Mouse (Mus musculus) ovary, adult 2 months (tissue): ENCODE measurements around the gene Capn2. TPM values are rescaled to one million over a fixed set of nuclear protein-coding genes. Genes with fewer than 3 reads are reported as not detected.

ENCODE experiments used
- polyA plus RNA-seq: library from polyadenylated mRNA; depleted of rRNA; stranded (reverse); fragments of >200 nt; gene quantifications from 2 replicates; pipeline ENCODE4 v1.2.3, GENCODE M21; 2012; rRNA removed

The Capn2 gene
- 33.1 and 39.5 TPM in 2 replicates for polyA plus RNA-seq

DNA sequence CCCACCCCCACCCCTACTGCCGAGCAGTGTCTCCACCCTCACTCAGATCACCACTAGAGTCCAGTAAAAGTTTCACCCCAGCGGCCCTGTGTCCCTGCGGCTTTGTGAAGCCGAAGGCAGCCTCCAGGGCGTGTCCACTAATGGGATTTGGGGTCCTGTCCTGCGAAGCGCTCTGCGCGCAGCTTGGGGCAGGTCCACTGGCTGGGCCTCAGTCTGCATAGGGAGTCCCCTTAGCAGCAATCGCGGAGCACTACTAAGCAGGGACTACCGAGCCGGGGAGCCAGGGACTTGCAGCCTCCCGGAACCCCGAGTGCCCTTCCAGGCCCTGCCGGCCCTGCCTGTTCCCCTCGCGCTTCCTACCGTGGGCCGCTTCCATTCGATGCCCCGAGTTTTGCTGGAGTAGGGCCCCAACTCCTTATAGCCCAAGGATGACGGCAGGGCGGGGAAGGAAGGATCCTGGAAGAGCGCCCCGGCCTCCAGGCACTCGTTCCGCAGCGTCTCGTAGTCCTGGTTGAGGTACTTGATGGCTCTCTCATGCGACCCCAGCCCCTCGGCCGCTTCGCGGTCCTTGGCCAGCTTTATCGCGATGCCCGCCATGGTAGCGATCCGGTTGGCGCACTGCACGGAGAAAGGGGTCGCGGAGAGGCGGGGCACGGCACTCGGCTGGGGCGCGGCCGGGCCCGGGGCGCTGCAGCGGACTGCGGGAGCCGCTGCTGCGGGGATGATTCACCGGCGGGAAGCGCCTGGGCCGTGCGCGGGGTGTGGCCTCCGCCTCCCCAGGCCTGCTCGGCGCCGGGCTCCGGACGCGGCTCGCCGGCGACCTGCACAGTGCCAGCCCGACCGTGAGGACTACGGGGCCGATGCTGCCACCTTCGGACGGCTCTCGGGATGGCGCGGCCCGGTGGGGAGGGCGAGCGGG lies at the start of gene Capn2:
Gene Capn2, minus strand, starts transcription at position 851 of the 919 bp plus-strand sequence.

DNA sequence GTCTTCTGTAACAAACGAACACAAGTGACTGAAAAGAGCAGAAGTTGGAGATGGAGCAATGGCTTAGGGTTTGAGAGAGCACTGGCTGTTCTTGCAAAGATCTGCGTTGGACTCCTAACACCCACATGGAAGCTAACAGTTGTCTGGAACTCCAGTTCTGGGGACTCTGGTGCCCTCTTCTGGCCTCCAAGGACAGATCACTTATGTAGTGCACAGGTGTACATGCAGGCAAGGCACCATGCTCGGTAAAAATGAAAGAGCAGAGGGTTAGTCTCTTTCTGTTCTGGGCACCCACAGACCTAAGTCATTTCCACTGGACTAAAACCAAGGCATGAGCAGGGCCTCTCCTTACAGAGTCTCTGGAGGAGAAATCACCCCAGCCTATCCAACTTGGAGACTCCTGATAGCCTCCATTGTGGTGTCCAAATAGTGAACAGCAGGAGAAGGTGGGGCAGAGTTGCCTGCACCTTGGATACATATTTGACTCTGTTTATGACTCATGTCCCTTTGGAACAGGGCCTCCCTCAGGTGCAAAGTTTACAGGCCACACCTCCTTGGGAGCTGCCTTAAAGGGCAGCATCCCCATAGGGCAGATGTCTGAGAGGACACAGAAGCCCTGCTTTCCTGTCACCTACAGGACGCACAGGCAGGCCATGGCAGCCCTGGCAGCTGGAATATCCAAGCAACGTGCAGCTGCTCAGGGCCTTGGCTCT lies 47.2 kb upstream of the Capn2 start, which contains the start of gene Capn8:
Gene Capn8, plus strand, starts transcription at position 600 of the 713 bp plus-strand sequence.

Other genes with a start within 250 kb of the Capn2 start
- 38.0 and 47.7 TPM in 2 replicates for gene Degs1, start 234.8 kb downstream of the Capn2 start, polyA plus RNA-seq
- gene Fbxo28, start 176.0 kb downstream of the Capn2 start, polyA plus RNA-seq: 23.6 and 26.5 TPM in 2 replicates
- gene Trp53bp2, start 108.4 kb downstream of the Capn2 start, polyA plus RNA-seq: 23.8 and 30.2 TPM in 2 replicates
- gene Capn8, start 47.4 kb upstream of the Capn2 start, polyA plus RNA-seq: 0.12 TPM in 1 of 2 replicates, not detected in the other
- not detected in 2 replicates for gene Ccdc185, start 231.6 kb upstream of the Capn2 start, polyA plus RNA-seq
- gene Susd4, start 246.3 kb upstream of the Capn2 start, polyA plus RNA-seq: 17.3 and 18.9 TPM in 2 replicates